Mouse (Mus musculus) monocyte, adult 5-6 weeks (primary cell): ENCODE measurements around the gene Ugt1a5. TPM values are rescaled to one million over a fixed set of nuclear protein-coding genes. Genes with fewer than 3 reads are reported as not detected.

Source experiments
- ATAC-seq: fragments of 153-309, 156-312 bp; replicated peaks from 2 replicates; pipeline ENCODE4 v1.8.0; 2017; ENCODE audit warnings: mild to moderate bottlenecking; ENCODE audit not compliant: low TSS enrichment, insufficient number of reproducible peaks, severe bottlenecking, poor library complexity, low FRiP score
- total RNA-seq: library from RNA; stranded (forward); fragments of 200-1000, 200-491, 200-594 nt; gene quantifications from 3 replicates; pipeline ENCODE4 v1.2.3, GENCODE M21; 2017

Ugt1a5 gene
- total RNA-seq, 1 experiment from 2014 or later, result not detected

- no peak for ATAC-seq
Measured at GRCm38 (mm10) chr1:88254793-88255465, 89.1 kb downstream of the Ugt1a5 start.

DNA sequence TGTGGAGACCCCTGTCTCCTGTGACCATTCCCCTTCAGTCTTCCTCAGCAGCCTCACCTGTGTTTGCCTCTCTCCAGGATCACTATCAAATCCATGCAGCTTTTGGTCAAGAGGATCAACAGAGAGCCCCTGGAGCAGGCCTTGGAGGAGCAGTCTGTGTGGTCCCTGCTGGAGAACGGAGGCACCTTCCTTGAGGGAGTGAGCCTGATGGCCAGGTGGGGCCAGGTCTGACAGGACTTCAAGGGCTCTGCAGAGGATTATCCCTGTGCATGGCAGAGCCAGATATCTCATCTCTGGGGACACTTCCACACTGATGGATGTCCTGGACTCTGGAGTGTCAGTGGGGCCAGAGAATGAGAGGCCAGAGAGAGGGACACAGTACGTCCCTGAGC, 89.7 kb downstream of the Ugt1a5 start:
- ATAC-seq, result no peak

DNA sequence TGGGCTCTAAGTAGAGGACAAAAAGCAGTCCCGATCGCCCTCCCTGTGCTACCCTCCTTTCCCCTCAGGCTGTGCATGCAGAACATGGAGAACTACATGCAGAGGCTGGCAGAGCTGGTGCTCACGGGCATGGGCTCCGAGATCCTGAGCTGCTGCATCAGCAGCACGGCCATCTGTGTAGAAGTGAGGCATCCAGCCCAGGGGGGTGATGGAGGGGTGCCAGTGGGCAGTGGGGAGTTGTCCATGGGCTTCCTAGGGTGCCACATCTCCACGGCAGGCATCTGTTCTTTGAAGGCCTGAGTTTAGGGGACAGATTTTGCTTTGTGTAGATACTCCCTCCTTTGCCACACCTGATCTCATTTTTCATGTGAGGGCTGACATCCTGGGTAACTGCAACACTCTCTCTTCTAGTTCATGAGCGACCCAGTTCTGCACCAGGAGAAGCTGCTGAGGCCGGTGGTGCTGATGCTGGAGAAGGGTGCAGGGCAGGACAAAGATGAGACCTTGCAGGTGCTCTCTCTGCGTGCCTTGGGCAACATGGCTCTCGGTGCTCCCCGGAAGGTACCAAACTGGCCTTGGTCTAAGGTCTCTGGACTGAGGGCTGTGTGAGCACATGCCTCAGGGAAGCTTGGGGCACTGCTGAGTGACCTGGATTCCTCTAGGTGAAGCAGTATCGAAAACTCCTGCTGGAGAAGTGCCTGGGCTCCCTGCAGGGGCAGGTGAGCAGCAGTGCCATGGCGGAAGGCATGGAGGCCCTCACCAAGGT, 90.4 kb downstream of the Ugt1a5 start:
- no peak for ATAC-seq

DNA sequence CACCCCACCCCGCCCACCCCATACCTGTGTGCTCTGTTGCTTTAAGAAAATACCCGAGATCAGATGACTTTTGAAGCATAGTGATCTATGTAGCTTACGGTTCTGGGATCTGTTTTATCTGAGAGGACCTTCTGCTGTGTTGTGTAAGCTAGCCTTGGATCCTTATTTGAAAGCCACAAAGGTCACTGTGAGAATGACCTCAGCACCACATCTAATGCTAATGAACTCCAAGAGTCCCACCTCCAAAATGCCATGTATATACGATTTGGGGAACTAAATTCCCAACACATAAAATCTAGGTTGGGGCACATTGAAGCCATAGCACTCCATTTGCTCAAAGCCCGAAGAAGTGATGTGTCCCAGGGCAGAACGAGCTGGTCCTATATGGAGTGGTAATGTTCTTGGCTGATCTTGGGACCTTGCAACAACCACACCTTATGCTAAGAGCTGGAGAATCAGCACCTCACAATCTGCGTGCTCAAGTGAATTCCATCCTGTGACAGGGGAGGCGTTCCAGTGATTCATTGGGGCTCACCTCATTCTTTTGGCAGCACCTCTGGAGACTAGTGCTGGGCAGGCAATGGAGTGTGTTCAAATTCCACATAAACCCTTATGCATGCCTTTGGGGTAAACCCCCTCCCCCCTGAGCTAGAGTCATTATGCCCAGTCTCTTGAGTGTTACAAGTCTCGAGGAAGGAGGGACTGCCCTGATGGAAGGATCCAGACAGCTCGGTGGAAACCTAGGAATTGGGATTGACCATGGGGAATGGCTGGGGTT, 91.3 kb downstream of the Ugt1a5 start:
- no peak for ATAC-seq

DNA sequence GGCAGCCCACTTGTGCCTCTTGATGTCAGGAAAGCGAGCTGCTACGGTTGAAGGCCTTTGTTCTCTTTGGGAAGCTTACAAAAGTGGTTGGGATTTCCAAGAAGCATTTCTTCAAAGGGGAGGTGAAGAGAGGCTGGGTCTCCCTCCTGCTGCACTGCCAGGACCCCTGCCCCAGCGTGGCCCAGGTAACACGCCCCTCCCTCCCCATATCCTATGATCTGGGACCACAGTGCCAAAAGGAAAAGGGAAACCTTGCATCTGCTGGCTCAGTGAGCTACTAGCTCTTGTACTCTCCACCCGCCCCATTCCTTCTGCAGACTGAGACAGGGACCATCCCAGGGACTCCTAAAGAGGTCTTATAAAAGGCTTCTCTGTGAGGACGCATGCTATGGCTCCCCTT, 91.9 kb downstream of the Ugt1a5 start:
- no peak for ATAC-seq

DNA sequence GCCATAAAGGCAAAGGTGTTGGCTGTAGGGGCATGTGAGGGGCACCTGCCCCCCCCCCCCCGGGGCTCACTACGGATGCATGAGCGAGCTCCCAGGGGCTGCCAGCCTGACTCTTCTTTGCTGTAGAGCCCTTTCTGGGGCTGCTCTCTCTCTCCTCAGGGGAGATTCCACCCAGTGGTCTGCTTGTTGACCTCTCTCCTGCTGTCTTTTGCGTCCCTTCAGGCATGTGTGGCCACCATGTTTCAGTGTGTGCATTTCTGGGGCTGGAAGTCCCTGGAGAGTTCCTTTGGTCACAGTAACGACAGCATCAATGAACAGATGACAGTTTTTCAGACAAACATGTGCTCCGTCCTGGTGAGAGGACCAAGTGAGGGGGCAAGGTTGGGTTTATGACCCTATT, 92.5 kb downstream of the Ugt1a5 start:
- ATAC-seq, result no peak

GRCm38 (mm10) chr1:88258881-88259642, 93.2 kb downstream of the Ugt1a5 start:
- no peak for ATAC-seq

DNA sequence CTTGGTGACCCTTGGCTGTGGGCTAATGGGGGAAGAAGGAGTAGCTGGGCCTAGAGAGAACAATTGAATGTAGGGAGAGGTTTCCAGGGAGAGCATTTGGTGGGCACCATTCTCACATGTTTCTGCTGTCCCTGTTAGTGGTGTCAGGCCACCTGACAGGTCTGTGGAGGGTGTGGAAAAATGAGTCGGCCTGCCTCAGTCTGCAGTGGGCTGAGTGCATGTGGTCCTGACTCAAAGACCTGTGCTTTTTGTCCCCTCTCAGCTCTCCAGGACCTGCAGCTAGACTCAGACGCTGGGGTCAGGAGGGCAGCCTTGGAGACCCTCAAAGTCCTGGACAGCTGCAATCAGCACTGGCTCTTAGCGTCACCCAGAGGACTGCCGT, 93.8 kb downstream of the Ugt1a5 start:
- no peak for ATAC-seq

GRCm38 (mm10) chr1:88260114-88260513, 94.3 kb downstream of the Ugt1a5 start:
- 0 out of 2 replicates have a peak, but pooled peaks have one; percentile 2 for ATAC-seq

DNA sequence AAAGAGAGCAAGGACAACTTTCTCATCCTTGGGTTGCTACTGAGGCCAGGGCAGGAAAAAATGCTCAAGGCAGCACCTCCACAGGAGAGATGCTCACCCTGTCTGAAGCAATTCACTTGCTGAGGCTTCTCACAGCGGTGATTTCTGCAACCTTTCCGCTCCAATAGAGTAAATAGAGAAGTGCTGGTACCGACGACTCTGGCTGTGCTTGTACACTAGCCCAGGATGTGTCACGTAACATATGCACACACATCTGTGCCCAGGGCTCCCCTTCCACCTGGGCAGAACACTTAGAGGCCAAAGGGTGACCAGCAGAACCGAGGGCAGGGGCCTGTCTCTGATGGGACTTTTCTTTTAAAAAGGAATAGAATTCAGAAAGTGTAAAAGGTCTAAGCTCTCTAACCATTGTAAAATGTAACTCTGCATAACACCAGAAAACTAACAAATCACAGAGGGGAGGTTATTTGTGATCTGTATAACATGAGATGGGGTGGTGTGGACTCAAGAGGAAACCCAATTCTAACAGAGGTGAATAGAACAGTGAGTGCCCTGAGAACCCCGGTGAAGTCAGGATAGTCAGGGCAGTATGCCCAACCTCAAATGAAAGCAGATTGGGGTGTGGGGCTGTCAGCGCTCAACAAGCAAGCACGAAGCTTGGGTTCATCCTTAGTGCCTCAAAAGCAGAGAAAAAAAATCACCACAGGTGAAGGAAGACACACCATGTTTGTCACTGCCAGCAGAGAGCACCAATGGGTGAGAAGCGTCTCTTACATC, 95.0 kb downstream of the Ugt1a5 start:
- ATAC-seq, result no peak

DNA sequence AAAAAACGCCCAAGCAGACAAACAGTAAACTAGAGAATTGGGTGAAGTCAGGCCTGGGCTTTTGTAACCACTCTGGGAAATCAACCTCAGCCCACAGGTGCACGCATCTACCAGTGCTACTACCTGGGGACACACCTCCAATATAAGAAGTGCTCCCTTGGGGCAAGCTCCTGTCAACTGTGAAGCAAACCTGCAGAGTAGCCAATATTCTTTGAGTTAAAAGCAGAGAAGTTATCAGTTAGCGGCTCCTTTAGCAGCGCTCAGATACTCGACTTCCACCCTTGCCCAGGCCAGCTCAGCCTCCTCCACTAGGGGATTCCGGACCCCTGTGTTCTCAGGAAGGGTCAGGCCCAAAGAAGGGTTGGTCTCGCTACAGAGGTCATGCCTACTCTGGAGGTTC, 95.9 kb downstream of the Ugt1a5 start:
- no peak for ATAC-seq

DNA sequence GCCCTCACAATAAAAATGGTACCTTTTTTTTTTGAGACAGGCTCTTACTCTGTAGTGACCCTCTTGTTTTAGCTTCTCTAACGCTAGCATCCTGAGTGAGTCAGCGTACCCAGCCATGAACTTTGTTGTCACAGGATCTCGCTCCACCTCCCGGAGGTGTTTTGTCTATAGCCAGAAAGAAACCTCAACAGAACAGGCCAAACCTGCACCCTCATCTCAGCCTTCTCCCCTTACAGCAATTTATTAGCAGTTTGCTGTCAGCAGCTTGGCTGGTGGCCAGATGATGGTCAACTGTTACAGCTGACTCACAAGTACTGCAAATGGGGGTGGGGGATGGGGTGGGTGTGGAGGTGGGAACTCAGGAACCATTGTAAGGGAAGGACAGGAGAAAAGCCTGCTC, 96.4 kb downstream of the Ugt1a5 start:
- no peak for ATAC-seq

- ATAC-seq, result no peak
Measured at GRCm38 (mm10) chr1:88262961-88263360, 97.1 kb downstream of the Ugt1a5 start.

GRCm38 (mm10) chr1:88263778-88264177, 98.0 kb downstream of the Ugt1a5 start:
- no peak for ATAC-seq

- ATAC-seq, result no peak
Measured at GRCm38 (mm10) chr1:88264237-88264868, 98.5 kb downstream of the Ugt1a5 start.

DNA sequence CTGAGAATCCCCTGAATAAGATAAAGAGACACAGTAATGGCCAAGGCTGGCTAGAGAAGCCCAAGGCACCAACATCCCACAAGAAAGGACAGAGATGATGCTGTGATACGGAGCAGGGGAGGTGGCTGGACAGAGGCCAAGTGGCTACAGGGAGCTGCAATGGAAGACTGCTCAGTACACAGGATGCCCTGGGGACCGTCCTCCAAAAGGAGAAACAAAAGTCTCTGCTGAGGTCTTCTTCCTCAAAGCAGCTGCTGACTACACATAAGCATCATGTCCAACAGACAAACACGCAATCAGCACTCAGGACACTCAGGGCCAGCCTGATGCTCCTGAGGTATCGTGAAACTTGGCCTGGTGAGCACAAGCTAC, 99.0 kb downstream of the Ugt1a5 start:
- no peak for ATAC-seq

GRCm38 (mm10) chr1:88266123-88266522, 100.3 kb downstream of the Ugt1a5 start:
- ATAC-seq, result no peak

DNA sequence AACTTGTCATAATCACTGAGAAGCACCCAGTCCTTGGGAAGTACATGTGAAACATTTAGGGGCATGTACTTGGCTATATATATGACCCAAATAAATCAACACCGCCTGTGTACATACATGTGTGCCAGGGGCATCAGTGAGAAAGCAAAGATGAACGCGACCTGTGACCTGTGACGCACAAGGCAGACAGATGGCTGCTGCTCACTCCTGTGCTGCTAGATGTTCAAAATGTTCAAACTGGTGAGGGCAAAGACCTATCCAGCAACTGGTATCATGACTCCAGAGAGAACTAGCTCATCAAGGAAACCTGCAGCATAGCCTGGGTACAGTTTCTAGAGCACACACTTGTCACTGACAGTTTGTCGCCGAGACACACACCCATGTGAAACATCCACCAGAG, 101.7 kb downstream of the Ugt1a5 start:
- no peak for ATAC-seq
